Mouse (Mus musculus): ENCODE measurements around the gene Setd4. TPM values are rescaled to one million over a fixed set of nuclear protein-coding genes. Genes with fewer than 3 reads are reported as not detected.
A peak's percentile ranks its signal among the peaks of the same experiment; 100 is the strongest.

Setd4 gene
- polyA plus RNA-seq, 1 experiment from 2014 or later = 16.0 TPM

GRCm38 (mm10) chr16:93590915-93591314 lies 12.9 kb downstream of the Setd4 start:
- H3K27ac ChIP-seq (replicated peaks) = no peak overlapping the region
- WGBS = 95% methylated on average over 15 of the region's 15 CpGs

DNA sequence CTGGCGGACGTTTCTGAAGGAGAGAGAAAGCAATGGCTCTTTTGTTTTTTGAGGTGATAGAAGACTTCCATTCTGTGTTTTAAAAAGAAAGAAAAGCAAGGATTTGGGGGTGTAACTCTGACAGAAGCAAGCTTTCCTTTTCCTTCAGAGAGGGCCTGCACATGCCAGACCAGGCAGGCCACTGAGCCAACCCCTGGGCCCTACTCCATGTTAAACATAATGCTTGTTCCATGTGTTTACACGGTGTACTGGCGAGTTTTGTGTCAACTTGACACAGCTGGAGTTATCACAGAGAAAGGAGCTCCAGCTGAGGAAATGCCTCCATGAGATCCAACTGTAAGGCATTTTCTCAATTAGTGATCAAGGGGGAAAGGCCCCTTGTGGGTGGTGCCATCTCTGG lies 15.6 kb downstream of the Setd4 start:
- Histone ChIP-seq H3K4me2 (no peak overlapping the region), H3K36me3 (peaks cover 70% of the 10 kb centered on the region), H3K4me3 (no peak overlapping the region), H3K4me1 (replicated peaks) (no peaks in the 10 kb centered on the region; the same call in 1 of the 2 replicates), H3K9ac (no peak overlapping the region), H3K9me3 (no peaks in the 10 kb centered on the region), H3K27ac (replicated peaks) (no peak overlapping the region), H3K27me3 (no peaks in the 10 kb centered on the region)
- no peak for ATAC-seq (ENCODE audit: low read depth)
- 49% methylated on average over 4 of the region's 4 CpGs for WGBS

More at GRCm38 (mm10) chr16:93590915-93591314, 12.9 kb downstream of the Setd4 start:
- Histone ChIP-seq H3K4me1 (replicated peaks) (no peaks in the 10 kb centered on the region; the same call in 1 of the 2 replicates), H3K27me3 (no peaks in the 10 kb centered on the region), H3K9ac (no peak overlapping the region), H3K4me2 (no peak overlapping the region), H3K9me3 (no peaks in the 10 kb centered on the region), H3K36me3 (peaks cover 66% of the 10 kb centered on the region), H3K4me3 (no peak overlapping the region)
- no peak for ATAC-seq (ENCODE audit: low read depth)

- Histone ChIP-seq H3K9me3 (no peaks in the 10 kb centered on the region), H3K4me2 (no peak overlapping the region), H3K36me3 (peaks cover 63% of the 10 kb centered on the region), H3K4me1 (replicated peaks) (no peaks in the 10 kb centered on the region; the same call in 1 of the 2 replicates), H3K27me3 (no peaks in the 10 kb centered on the region), H3K27ac (replicated peaks) (no peak overlapping the region), H3K9ac (no peak overlapping the region), H3K4me3 (no peak overlapping the region)
- 61% methylated on average over 8 of the region's 8 CpGs for WGBS
- no peak for ATAC-seq (ENCODE audit: low read depth)
Observed at GRCm38 (mm10) chr16:93586382-93586781, 17.5 kb downstream of the Setd4 start.

- Histone ChIP-seq H3K4me2 (no peak overlapping the region), H3K9ac (no peak overlapping the region), H3K27me3 (no peaks in the 10 kb centered on the region), H3K4me3 (no peak overlapping the region), H3K27ac (replicated peaks) (no peak overlapping the region), H3K36me3 (peaks cover 60% of the 10 kb centered on the region), H3K9me3 (no peaks in the 10 kb centered on the region), H3K4me1 (replicated peaks) (no peaks in the 10 kb centered on the region; the same call in 1 of the 2 replicates)
- no peak for ATAC-seq (ENCODE audit: low read depth)
- 94% methylated on average over 9 of the region's 9 CpGs for WGBS
Observed at GRCm38 (mm10) chr16:93585703-93586205, 18.1 kb downstream of the Setd4 start.

DNA sequence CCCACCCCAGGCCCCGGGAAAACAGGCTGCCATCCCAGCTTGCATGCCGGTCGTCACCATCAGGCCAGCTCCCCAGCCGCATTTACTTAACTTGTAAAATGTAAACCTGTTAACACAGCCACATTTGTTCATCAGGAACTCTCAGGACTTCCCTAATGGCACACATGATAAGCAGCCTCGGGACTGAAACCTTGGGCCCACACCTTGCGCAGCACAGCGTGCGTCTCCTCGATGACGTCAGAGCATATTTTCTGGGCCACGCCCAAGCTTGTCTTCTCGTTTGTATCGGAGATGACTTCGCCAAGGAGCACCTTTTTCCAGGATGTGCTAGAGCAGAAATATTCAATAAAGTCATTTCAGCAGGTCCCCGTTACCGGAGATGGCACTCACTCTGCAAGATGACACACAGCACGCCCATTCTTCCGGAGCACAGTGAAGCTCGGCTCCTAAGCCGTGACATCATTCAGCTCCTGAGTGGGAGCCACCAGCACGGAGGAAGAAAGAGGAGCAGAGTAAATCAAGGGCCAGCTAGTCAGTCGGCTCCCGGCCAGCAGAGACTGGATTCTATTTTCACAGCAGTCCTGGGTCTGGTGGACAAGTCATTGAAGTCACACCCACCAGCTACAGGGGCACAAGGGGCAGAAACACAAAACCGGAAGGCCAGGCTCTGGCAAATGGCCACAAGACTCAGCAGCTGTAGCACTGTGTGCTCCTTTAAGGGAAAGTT lies 18.7 kb downstream of the Setd4 start:
- peaks cover 54% of the 10 kb centered on the region for H3K36me3 ChIP-seq
- no peak overlapping the region for H3K27ac ChIP-seq (replicated peaks)
- H3K4me1 ChIP-seq (replicated peaks) = no peaks in the 10 kb centered on the region; the same call in 1 of the 2 replicates
- H3K27me3 ChIP-seq = no peaks in the 10 kb centered on the region
- no peak overlapping the region for H3K4me2 ChIP-seq
- 90% methylated on average over 24 of the region's 24 CpGs for WGBS
- no peaks in the 10 kb centered on the region for H3K9me3 ChIP-seq
- no peak overlapping the region for H3K9ac ChIP-seq
- no peak overlapping the region for H3K4me3 ChIP-seq
- no peak for ATAC-seq (ENCODE audit: low read depth)

- H3K27ac ChIP-seq (replicated peaks) = no peak overlapping the region
- WGBS = 79% methylated on average over 6 of the region's 6 CpGs
- H3K36me3 ChIP-seq = peaks cover 25% of the 10 kb centered on the region
Observed at GRCm38 (mm10) chr16:93581125-93581524, 22.7 kb downstream of the Setd4 start.

DNA sequence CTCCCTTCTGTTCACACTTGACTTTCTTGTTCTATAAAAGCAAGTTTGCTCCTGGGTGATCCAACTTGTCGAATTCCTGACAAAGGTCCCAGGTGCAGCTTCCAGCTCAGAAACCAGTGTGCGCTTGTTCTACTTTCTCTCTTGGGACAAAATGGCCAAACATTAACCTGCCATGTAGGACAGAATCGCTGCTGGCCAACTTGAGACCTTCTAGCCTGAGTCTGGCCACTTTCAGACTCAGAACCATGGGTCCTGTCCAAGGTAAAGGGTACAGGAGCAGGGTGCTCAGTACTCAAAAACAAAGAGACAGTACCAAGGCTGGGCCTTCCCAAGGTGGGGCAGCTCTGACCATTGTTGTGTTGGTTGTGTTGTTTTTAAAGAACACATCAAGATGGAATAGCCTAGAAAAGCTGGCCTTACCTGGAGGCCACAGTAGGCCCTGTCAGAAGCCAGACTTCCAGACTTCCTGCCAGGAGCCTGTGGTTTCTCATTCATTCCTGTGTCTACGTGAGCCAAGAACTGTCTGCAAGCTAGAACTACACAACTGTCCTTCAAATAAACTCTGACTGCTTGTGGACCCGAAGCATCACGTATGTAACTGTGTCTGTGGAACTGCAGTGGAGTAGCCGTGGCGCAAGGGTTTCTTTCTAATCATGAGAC lies 25.4 kb downstream of the Setd4 start:
- Histone ChIP-seq H3K4me3 (no peak overlapping the region), H3K36me3 (peaks cover 2% of the 10 kb centered on the region), H3K9me3 (no peaks in the 10 kb centered on the region), H3K27me3 (no peaks in the 10 kb centered on the region), H3K27ac (replicated peaks) (no peak overlapping the region), H3K4me2 (no peak overlapping the region), H3K4me1 (replicated peaks) (no peaks in the 10 kb centered on the region), H3K9ac (no peak overlapping the region)
- no peak for ATAC-seq (ENCODE audit: low read depth)
- WGBS = 92% methylated on average over 8 of the region's 8 CpGs

More at GRCm38 (mm10) chr16:93581125-93581524, 22.7 kb downstream of the Setd4 start:
- no peak for ATAC-seq (ENCODE audit: low read depth)
- no peak overlapping the region for H3K9ac ChIP-seq
- H3K4me2 ChIP-seq = no peak overlapping the region
- no peaks in the 10 kb centered on the region for H3K4me1 ChIP-seq (replicated peaks)
- no peaks in the 10 kb centered on the region for H3K27me3 ChIP-seq
- no peak overlapping the region for H3K4me3 ChIP-seq
- no peaks in the 10 kb centered on the region for H3K9me3 ChIP-seq

DNA sequence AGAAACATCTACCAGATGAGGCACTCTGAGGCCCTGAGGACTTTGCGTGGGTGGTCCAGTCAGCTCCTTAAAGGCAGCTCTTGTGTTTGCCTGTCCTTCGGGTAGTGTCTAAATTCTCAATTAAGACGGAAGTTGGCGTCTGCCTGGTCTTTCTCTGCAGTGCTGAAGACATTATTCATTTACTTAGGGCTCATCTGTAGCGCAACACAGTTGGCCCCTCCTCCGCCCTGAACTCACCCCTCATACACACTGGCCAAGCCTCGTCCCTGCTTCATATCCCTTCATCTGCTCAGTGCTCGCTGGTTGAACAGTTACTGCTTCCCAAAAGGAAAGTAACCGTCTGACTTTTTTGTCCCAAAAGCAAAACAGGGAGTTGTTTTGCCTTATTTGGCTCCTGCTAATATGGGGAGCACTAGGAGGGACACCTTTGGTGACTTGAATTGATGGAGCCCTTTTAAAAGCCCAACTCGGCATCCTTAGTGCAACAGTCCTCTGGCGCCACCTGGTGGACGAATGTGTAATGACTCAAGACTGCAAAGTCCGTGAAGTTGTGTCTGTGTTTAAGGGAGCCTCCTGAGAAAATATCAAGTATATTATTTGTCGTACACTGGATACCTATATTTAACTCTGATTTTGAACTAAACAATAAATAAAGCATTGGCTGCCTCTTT lies 27.3 kb downstream of the Setd4 start:
- 34% methylated on average over 14 of the region's 14 CpGs for WGBS
- H3K9ac ChIP-seq = no peak overlapping the region
- no peaks in the 10 kb centered on the region for H3K27me3 ChIP-seq
- no peaks in the 10 kb centered on the region for H3K36me3 ChIP-seq
- peak; percentile 53; the same call in 1 of the 2 replicates for ATAC-seq (ENCODE audit: low read depth)
- no peak overlapping the region for H3K4me2 ChIP-seq
- H3K9me3 ChIP-seq = no peaks in the 10 kb centered on the region
- H3K27ac ChIP-seq (replicated peaks) = no peak overlapping the region
- H3K4me1 ChIP-seq (replicated peaks) = no peaks in the 10 kb centered on the region
- H3K4me3 ChIP-seq = no peak overlapping the region

GRCm38 (mm10) chr16:93575574-93575973 lies 28.3 kb downstream of the Setd4 start:
- H3K27me3 ChIP-seq = no peaks in the 10 kb centered on the region
- H3K4me2 ChIP-seq = no peak overlapping the region
- H3K36me3 ChIP-seq = no peaks in the 10 kb centered on the region
- H3K9ac ChIP-seq = no peak overlapping the region
- no peak overlapping the region for H3K4me3 ChIP-seq
- no peak for ATAC-seq (ENCODE audit: low read depth)
- no peaks in the 10 kb centered on the region for H3K4me1 ChIP-seq (replicated peaks)
- no peaks in the 10 kb centered on the region for H3K9me3 ChIP-seq
- H3K27ac ChIP-seq (replicated peaks) = no peak overlapping the region
- 78% methylated on average over 5 of the region's 5 CpGs for WGBS

- Histone ChIP-seq H3K4me2 (no peak overlapping the region), H3K9me3 (no peaks in the 10 kb centered on the region), H3K27ac (replicated peaks) (no peak overlapping the region), H3K27me3 (no peaks in the 10 kb centered on the region), H3K4me3 (no peak overlapping the region), H3K36me3 (no peaks in the 10 kb centered on the region), H3K9ac (no peak overlapping the region), H3K4me1 (replicated peaks) (no peaks in the 10 kb centered on the region)
- 60% methylated on average over 18 of the region's 18 CpGs for WGBS
- ATAC-seq (ENCODE audit: low read depth) = 0 out of 2 replicates have a peak, but pooled peaks have one; percentile 3
Observed at GRCm38 (mm10) chr16:93574521-93575191, 29.2 kb downstream of the Setd4 start.

GRCm38 (mm10) chr16:93573434-93573833 lies 30.4 kb downstream of the Setd4 start:
- WGBS = 95% methylated on average over 5 of the region's 5 CpGs
- Histone ChIP-seq H3K9me3 (no peaks in the 10 kb centered on the region), H3K27me3 (no peaks in the 10 kb centered on the region), H3K4me2 (no peak overlapping the region), H3K36me3 (no peaks in the 10 kb centered on the region), H3K4me1 (replicated peaks) (no peaks in the 10 kb centered on the region), H3K9ac (no peak overlapping the region), H3K4me3 (no peak overlapping the region), H3K27ac (replicated peaks) (no peak overlapping the region)
- ATAC-seq (ENCODE audit: low read depth) = no peak
